Mouse (Mus musculus): ENCODE results near the gene Foxn3.
"Not testable (repeated sequence)": the region's sequence is repeated elsewhere in the genome, so short reads cannot be mapped to it uniquely, and the experiment has no call there.

The Foxn3 gene

DNA sequence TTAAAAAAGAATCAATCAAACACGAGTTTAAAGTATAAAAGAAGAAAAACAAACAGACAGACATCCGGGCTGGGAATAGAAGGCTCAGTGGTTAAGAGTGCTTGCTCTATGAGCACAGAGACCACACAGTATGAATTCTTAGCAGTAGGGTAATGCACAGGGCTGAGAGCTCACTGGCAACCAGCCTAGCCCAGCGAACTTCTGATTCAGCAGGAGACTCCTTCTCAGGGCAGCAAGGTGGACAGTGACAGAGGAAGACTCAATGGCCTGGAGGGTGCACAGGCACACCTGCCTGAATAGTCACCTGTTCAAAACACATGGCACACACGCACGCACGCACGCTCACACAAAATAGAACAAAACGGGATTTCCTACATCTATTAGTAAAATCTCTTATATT is 353.6 kb downstream of the Foxn3 start:
- DNase-seq, result no peak

DNA sequence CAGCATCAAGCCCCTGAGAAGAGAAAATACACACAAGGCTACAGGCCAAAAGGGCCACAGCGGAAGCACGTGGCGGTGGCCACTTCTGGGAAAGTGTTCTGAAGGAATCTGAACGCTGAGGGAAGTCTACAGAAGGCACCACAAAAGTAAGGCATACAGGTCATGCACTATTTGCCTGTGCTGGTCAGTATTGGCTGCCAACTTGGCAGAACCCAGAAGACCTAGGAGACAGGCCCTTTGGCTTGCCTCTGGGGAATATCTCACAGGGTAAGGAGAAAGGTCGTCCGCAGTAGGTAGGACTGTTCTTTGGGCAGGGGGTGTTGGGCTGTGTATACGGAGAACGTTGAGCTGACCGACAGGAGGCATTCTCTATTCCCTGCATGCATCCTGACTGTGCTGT is 355.1 kb downstream of the Foxn3 start:
- DNase-seq, result no peak

DNA sequence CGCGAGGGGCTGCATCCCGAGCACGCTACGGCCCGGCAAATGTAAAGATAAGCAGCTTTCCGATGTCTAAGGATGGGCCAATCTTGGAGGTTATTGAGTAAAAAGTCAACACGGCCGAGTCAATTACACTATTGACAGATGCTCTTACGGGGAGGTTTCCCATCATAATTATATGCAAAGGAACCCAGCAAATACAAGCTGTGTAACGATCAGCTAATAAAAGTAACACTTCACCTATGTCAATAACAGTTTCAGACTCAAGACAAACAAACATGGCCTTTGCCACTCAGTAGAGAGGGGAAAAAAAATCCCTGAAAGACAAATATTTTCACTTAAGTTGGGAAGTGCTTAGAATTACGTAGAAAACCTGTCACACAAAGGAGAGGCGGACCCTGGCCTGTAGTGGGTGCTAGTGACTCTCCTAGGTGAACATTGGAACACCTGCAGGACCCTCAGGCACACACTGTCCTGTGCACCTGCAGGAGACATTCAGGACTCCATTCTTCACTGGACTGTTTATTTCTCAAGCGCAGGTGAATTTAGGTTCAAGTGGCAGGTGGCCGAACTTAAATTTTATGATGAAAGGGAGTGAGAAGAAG is 356.3 kb downstream of the Foxn3 start:
- DNase-seq, result no peak

DNA sequence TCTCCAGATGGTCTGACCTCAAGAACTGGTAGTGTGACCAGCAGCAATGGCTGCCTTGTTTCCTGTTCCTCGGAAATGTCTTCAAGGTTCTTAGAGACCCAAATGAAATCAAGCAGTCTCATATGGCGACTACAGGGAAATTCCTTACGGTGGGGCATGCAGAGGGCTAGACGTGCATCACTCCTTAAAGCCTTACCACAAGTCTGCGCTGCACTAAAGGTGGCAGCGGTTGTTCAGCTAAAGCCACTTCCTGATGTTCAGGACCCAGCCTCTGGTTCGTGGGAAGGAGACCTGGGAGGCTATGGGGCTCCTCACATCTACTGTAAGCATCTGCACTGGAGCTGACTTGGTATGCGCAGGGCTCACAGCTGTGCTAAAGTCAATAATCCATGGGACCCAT is 357.6 kb downstream of the Foxn3 start:
- DNase-seq, result no peak

DNA sequence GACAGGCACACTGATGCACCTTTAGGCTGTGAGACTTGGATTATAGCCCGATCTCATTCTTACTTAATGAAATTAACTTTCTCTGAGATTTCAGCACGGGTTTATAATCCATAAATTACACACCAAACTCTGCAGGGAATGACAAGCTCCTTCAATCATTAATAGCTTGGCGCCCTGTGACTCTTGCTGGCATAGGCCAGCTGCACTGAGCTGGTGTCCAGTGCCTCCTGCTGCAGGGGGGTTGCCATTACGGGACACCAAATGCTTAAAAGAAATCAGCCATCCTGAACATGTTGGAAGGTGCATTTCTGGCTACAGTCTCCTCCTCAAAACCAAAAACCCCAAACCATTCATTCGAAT is 364.3 kb downstream of the Foxn3 start:
- DNase-seq, result peak; percentile 59 to 75

DNA sequence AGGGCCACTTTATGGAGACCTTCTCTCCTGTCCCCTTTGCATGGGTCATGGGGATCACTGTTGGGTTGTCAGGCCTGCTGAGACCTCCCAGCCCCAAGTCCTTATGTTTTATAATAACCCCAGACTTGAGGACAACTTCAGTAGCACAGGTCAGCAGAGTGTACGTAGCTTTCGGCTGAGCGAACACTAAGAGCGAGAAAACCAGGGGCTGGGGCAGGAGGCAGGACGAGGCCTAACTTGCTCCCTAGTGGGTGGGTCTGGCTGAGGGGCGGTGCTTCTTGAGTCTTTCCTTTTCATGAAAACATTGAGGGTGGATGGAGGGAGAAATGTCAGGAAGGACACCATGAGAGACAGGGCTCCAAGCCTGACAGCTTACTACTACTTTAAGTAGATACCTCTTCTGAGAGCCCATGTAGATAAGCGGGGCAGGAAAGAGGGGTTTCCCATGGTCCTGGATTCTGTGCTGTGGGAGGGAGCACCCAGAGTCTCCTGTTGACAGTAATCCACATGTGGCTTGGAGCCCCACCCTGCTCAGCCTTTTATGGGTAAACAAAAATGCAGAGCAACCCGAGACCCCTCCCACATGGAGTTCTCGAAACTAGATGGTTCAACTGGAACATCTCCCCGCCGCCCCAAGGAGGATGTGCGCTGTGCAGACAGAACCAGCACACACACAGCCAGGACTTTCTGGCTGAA is 364.8 kb downstream of the Foxn3 start:
- DNase-seq, result no peak

DNA sequence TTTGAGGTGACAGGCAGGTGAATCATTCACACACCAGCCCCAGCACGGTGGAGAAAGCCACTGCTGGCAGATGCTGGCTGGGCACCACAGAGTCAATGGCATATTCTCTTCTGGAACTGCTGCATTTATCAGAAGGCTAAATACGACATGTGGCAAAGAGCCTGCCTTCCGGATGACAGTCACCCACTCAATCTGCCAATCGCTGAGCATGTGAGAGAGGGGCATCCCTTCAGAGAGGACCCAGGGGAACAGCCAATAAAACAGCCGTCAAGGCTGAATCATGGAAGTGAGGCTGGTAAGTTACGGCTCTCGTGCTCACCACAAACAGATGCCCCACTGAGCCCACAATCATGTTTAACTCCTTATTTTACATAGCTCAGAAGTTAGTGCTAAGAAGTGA is 366.4 kb downstream of the Foxn3 start:
- DNase-seq, result no peak

DNA sequence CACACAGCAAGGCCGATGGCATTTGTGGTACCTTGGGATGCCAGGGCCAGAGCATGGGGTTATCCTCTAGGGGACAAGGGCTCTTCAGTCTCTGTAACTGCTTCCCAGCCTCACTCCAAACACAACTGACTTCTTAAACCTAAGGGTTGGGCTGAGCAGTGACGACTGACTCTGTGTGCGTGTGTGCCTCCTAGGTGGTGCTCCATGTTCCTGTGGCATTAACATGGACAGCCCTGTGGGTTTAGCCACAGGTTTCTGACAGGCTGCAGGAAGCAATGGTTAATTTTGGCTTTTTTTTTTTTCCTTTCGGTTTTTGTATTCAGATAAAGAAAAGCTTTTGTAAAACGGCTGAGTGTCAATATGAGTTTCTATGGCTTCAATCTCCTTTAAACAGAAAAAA is 367.7 kb downstream of the Foxn3 start:
- DNase-seq, result no peak

DNA sequence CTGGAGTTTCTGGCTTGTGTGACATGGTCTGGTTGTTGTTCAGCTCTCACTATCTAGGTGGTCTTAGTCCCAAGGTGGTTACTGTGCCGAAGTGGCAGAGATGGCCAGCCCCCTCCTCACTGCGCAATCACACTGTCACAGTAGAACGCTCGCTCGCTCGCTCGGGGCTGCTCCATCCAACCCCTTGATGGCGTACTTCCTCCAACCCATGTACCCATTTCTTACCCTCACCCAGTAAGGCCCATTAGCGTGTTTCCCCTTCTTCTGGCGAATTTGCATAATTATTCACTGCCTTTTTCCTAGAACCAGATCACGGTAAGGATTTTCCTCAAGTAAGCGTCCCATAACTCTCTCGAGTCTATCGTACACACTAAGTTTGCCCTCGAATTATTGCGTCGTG is 369.3 kb downstream of the Foxn3 start:
- not testable (repeated sequence) for DNase-seq

DNA sequence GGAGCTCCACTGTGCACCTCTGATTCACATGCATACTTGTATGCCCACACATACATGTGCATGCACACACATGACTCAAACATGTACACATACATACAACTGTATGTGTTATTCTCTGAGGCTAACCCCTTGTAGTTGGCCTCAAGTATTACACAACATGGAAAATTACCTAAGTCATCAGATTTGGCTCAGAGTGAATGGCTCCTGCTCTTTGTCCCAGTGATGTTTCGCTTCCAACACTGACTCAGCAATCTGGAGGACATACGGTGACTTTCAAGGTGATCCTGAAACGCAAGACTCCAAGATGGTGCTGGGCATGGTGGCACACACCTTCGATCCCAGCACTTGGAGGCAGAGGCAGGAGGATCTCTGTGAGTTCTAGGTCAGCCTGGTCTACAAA is 375.7 kb downstream of the Foxn3 start:
- DNase-seq, result no peak

DNA sequence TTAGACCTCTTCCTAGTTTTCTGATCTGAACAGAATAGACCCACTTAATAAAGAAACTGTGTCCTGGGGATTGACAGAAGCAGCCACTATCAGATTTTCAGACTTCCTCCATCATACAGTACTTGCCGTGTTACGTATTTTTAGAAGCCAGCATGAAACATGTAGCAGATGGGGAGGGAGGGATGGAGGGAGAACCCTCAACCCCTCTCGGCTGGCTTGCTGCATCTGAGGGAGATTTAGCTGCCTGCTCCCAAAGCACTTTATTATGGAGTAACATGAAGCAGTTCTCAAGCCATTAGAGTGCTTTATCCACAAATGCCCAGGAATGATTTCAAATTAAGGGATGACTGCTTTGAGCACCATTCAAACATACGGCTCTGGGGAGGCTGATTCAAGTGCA is 377.1 kb downstream of the Foxn3 start:
- no peak for DNase-seq

DNA sequence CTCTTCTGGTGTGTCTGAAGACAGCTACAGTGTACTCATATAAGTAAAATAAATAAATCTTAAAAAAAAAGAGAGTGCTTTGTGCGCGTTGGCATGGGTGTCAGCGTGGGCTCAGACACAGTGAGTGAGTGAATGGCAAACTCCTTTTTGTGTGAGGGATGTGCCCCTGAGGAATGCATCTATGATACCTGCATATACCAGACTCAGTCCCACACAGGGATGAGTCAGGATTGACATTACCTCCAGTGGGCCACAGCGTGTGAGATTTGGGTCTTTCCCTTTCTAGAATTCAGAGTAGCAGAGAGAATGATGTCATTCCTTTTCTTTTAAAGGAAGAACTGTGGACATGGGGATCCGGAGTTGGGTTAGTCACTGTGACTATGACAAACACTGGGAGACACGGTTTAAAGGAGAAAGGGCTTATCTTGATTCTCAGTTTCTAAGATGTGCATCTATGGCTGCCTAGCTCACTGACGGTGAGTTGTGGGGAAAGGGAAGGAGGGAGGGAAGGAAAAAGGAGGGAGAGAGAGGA is 380.1 kb downstream of the Foxn3 start:
- no peak for DNase-seq

DNA sequence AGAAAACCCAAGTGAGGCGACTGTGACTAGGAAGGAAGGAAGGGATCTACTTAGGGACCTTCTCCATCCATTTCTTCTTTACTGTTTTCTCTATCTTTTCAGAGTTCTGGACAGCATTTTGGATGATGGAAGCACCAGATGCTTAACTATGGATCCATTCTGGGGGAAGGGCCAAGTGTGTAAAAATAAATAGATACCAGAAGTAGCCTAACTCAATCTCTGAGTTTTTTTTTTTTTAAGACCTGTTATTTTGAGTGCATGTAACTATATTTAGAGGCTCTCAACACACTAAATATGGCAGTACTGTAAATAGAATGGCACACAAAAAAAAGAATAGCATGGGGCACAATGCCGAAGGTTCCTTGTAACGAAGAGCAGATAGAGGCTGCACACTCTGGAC is 381.0 kb downstream of the Foxn3 start:
- DNase-seq, result no peak

DNA sequence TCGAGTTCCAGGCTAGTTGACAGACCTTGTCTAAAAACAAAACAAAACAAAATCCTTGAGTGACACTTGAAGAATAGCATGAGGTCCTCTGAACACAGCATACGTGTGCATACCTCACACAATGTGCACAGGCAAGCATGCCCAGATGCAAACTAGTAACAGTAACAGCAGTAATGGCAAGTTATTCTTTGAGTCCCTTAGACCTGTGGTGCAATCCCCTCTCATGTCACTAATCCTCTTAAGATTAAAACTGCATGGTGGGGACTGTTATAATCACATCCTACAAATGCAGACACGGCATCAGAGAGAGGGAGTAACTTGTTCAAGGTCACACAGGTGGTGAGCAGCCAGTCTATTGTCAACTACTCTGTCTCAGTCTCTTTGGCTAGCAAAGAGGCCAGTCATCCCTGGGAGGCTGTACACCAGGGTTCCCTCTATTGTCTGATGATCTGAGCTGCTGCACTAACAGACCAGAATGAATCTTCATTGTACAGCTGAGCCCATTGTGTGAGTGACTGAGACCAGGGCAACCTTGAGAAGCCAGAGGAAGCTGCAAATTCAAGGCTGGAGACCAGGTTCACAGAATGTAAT is 383.1 kb downstream of the Foxn3 start:
- no peak for DNase-seq

DNA sequence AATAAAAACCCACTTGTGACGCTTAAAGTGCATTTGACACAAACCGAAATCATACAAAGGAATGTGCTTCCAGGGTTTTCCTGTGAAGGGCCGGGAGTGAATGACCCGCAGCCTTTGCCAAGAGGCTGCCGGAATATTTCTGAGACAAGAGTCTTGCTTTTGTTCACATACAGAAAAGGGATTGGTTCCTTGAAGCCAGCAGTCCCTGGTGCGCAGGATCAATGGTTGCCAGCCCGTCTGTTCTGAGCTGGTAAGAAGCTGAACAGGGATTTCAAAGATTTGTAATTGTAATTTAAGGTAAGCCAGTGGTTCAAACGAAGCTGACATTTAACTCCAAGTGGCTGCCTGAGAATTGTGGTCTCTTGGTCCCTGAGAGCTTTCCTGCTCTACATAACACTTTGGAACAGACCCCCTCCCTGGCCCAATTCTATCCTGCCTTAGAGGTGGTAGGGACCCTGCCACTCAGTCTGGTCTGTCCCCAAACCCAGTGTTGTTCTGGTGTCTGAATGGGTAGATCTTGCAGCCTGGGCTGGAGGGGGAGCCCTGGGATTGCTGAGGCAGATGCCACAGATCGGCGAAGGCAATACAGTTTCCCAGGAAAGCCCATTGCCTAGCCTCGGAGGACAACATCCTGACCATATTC is 388.3 kb downstream of the Foxn3 start:
- DNase-seq, result no peak

DNA sequence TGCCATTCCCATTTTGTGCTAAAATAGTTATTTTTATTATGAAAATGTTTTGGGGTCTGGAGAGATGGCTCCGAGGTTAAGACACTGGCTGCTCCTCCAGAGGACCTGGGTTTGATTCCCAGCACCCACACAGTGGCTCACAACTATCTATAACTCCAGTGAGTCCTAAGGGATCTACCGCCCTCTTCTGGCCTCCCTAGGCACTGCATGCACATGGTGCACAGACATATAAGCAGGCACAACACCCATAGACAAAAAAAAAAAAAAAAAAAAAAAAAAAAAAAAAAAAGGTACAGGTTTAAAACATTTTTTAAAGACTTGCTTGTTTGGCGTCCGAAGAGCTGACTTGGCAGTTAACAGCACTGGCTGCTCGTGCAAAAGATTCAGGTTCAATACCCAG is 391.2 kb downstream of the Foxn3 start:
- no peak for DNase-seq

DNA sequence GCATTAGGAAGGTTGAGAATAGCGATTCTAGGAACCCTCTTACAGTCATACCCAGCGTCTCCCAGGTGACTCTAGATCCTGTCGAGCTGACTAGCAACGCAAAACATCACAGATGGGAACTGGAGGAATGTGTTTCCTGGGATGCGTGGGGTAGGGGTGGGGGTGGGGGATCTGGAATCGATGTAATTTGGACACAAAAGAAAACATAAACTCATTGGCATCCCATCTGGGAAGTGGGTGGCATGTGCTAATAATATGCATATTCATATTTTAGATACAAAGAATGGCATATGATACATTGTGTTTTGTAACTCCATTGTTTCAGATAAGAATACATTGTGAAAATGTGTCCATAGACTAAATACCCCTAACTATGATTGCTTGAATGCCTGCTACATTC is 393.5 kb downstream of the Foxn3 start:
- DNase-seq, result no peak

DNA sequence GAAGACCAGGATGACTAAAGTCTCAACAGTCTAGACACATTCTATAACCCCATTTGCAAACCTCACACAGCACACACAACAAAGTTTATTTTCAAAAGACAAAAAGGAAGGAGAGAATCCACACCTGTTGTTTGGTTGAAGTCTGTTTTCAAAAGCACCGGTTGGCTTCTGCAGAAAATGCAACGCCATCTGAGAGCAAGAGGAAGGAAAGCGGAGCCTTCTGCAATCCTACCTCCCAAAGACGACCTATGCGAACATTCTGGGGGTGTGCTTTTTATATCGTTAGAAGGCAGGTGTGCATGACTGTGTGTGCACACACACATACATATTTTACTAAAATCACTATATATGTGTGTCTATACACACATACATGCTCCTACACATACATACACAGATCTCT is 397.3 kb downstream of the Foxn3 start:
- DNase-seq, result no peak

DNA sequence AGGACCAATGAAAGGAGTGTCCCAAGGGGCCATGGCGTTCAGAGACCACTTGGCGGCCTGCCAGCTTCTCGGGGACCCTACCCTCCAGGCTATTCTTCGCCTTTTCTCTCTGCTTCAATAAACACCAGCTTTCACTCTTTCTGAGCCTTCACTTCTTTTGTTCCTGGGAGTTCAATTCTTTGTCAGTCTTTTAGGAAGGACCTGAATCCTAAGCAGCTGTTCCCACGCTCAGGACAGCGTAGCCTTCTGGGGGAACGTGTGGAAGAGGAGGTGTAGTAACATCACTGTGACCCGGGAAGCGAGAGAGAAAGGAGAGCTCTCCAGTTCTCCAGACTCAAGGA is 400.1 kb downstream of the Foxn3 start:
- DNase-seq, result no peak

DNA sequence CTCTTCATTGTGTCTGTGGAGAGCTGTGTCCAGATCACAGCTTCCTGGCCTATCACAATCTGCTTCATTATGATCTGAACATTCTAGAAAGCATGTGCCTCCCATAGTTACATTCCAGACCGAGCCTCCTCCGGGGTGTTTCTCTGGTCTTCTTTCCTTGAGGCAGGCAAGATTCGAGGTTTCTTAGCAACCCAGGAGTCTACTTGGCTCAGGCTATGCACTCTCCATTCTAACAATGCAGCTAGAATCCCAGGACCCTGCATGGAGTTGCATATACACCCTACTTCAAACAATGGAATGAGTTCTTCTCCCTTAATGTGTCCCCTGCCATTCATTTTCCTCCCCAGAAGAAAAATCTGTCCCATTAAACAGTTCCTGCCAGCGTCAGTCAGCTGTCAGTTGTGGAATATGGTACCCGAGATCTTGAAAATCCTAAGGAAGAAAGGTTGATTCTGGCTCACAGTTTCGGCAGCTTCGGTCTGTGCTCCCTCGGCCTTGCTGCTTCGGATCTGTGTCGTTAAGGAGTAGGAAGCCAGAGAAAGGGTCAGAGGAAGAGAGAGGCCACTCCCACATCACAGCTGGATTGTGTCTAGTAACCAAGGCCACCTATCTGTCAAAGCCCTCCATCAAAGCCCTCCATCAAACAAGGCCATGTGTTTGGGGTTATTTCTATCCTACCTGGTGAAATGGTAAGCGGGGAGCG is 400.6 kb downstream of the Foxn3 start:
- DNase-seq, result no peak

DNA sequence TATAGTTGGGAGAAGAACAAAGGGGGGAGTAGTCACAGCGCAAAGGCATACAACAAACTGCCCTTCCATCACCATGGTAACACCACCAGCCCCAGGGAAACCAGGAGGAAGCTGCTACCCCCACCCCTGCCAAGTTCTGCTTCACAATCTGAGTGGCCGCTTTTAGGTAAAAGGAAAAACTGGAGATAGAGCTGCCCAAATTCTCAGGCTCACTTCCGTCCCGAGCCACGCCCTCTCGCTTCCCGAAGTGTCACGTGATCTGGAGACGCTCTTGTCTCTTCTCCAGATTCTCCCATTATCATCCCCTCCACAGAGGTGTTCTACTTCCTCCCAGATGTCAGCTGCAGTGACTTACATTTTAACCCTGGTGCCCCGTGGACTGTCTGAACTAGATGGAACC is 401.2 kb downstream of the Foxn3 start:
- peak in 1 of 2 experiments; percentile 14 for DNase-seq

DNA sequence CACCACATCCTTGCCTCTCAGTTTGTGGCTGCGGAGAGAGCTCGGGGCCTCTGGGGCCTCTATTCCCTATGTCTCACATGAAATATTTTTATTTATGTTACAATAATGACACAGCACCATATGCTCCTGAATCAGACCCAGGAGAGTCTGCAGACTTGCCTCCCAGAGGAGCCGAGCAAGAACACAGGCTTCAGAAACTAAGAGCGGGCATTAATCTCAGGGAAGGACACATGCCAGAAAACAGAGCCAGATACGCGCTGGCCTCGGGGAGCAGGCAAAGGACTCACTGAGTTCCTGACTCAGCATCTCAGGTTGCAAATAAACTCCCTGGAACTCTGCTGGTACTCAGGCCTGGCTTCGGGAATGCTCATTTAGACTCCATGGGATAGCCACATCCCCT is 403.3 kb downstream of the Foxn3 start:
- no peak for DNase-seq

DNA sequence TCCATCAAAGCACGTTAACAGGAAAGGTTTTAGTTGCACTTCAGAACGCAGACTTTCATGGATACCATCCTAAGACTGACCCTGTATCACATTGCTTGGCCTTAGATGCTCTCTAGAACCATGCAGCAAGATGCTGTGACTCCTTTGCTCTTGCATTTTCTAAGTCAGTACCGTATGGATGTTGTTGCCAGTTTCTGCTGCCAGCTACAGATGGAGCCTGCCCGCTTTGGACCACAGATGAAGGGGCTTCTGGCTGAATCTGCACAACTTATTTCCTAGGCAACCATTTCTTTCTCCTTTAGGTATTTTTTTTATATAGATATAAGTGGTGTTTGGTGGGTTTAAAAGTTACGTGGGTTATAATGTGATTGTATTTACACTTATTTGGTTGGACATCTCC is 407.5 kb downstream of the Foxn3 start:
- no peak for DNase-seq

DNA sequence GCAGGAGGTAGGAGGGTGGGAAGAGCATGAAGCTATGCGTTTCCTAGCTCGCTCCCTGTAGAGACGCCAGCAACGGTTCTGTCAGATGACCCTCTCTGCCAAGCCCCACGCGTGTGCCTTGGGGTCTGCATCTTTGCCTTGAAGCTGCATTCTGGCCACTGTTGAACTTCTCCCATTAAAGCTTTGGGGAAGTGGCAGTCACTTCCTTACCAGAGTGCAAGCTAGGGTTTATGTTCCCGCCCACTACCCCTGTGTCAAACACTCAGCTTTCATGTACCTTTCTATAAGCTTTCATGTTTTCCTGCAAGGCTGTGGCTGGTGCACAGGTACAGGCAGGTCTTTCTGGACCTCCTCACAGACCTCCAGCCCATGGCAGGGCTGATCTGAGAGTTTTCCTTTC is 409.2 kb downstream of the Foxn3 start:
- DNase-seq, result no peak
